Mouse (Mus musculus) limb, embryonic 10.5 days (tissue): Measurements from ENCODE around the gene Lexm. TPM values are rescaled to one million over a fixed set of nuclear protein-coding genes. Genes with fewer than 3 reads are reported as not detected.

Experiments used
- DNase-seq: peaks from one replicate; pipeline ENCODE4 v3.0.0-alpha.2; 2017; ENCODE audit warnings: low spot score
- H3K27ac ChIP-seq: fragments of 300-500 bp; sonication (generic); 2 replicates; pipeline ENCODE4 v1.5.1; 2016; ENCODE audit warnings: mild to moderate bottlenecking
- H3K27me3 ChIP-seq: fragments of 300-500 bp; sonication (generic); 2 replicates; pipeline ENCODE4 v1.6.1; 2016; ENCODE audit warnings: low read depth, mild to moderate bottlenecking; ENCODE audit not compliant: poor library complexity, severe bottlenecking
- H3K36me3 ChIP-seq: fragments of 300-500 bp; sonication (generic); 2 replicates; pipeline ENCODE4 v1.6.1; 2016; ENCODE audit warnings: mild to moderate bottlenecking, moderate library complexity
- H3K4me1 ChIP-seq: fragments of 300-500 bp; sonication (generic); 2 replicates; pipeline ENCODE4 v1.6.1; 2016
- H3K4me3 ChIP-seq: fragments of 300-500 bp; sonication (generic); 2 replicates; pipeline ENCODE4 v1.5.1; 2016; ENCODE audit warnings: mild to moderate bottlenecking, moderate library complexity
- H3K9me3 ChIP-seq: fragments of 300-500 bp; sonication (generic); replicated peaks from 2 replicates; pipeline ENCODE4 v1.6.1; 2016; ENCODE audit warnings: mild to moderate bottlenecking
- WGBS: fragments of 180-500 bp; shearing (Covaris S2); methylation state at CpG from one replicate; pipeline ENCODE4 v1.1.7; 2016; 5-methylcytosine and 5-hydroxymethylcytosine counted together
- polyA plus RNA-seq: library from polyadenylated mRNA; unstranded; fragments of >200 nt; fragmentation: Nextera tagmentation; extraction: Ambion mirVana; gene quantifications from 2 replicates; pipeline ENCODE4 v1.2.1, GENCODE M21; 2016

Lexm gene
- polyA plus RNA-seq, 1 experiment from 2014 or later: 0.15 TPM

- Histone ChIP-seq H3K4me3 (no peak overlapping the region), H3K27me3 (no peaks in the 10 kb centered on the region), H3K9me3 (no peaks in the 10 kb centered on the region), H3K36me3 (no peaks in the 10 kb centered on the region), H3K27ac (peak overlapping the region; percentile 30; the same call in 1 of the 2 replicates), H3K4me1 (peaks cover 15% of the 10 kb centered on the region)
- no peak for DNase-seq
- WGBS: 22% methylated on average over 8 of the region's 8 CpGs
Observed at GRCm38 (mm10) chr4:106643483-106644217, 26.6 kb upstream of the Lexm start.

- Histone ChIP-seq H3K36me3 (no peaks in the 10 kb centered on the region), H3K27me3 (peaks cover 18% of the 10 kb centered on the region; the same call in 1 of the 2 replicates), H3K9me3 (no peaks in the 10 kb centered on the region), H3K27ac (no peak overlapping the region), H3K4me3 (no peak overlapping the region), H3K4me1 (peaks cover 28% of the 10 kb centered on the region)
- no peak for DNase-seq
- 62% methylated on average over 9 of the region's 9 CpGs for WGBS
Observed at GRCm38 (mm10) chr4:106634086-106634479, 17.0 kb upstream of the Lexm start.

DNA sequence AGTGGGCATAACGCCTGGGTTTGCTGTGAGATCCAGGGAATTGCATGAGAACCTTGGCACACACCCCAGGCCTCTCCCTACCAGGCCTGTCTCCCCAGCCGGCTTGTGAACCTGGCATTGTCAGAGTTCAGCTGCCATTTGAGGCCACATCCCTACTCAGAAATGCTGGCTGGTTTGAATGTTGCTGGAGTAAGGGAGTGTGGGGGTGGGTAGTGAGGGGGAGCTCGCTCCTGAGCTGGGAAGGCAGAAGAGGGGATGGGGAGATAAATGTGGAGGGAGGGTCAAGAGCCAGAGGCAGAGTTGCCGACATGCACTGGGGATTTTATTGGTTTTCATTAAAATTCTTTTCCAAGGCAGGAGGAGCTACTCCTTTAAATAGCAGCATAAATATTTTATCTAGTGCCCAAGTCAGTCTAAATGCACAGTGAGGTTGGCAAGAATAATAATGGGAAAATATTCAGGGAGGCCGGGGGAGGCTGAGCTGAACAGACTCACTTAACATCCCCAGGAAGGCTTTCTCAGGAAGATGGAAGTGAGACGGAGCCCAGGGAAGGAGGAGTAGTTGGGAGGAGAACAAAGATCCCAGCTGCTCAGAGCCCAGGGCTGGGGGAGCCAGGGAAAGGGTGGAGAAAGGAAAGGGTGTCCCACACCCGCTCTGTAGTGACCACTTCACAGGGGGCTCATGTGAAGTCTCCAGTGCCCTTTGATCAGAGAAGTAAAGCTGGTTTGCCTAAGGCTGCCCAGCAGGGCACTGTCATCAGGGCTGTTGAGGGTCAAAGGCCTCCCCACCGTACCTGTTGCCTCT, 16.4 kb upstream of the Lexm start:
- WGBS: 40% methylated on average over 8 of the region's 8 CpGs
- no peak overlapping the region for H3K27ac ChIP-seq

DNA sequence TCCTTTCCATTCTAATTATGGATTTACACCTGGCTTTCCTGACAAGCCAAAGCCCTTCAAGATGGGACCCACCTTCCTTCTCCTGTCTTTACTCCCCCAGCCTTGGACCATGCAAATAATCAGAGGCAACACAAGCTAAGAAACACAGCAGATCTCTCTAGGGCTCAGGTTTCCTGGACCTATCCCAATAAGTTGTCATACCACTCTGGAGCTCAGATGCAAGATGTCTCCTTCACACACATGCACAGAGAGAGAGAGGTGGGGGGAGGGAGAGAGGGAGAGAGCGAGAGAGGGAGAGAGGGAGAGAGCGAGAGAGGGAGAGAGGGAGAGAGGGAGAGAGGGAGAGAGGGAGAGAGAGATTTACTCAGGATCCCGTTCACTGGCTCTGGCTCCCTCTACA, 15.3 kb upstream of the Lexm start:
- Histone ChIP-seq H3K4me3 (no peak overlapping the region), H3K36me3 (no peaks in the 10 kb centered on the region), H3K4me1 (peaks cover 36% of the 10 kb centered on the region), H3K27ac (no peak overlapping the region), H3K27me3 (peaks cover 30% of the 10 kb centered on the region; the same call in 1 of the 2 replicates), H3K9me3 (no peaks in the 10 kb centered on the region)
- 83% methylated on average over 1 of the region's 3 CpGs for WGBS
- no peak for DNase-seq

More for the DNA sequence above, 16.4 kb upstream of the Lexm start:
- no peak for DNase-seq
- Histone ChIP-seq H3K9me3 (no peaks in the 10 kb centered on the region), H3K4me1 (peaks cover 32% of the 10 kb centered on the region), H3K27me3 (peaks cover 24% of the 10 kb centered on the region; the same call in 1 of the 2 replicates), H3K4me3 (no peak overlapping the region), H3K36me3 (no peaks in the 10 kb centered on the region)

DNA sequence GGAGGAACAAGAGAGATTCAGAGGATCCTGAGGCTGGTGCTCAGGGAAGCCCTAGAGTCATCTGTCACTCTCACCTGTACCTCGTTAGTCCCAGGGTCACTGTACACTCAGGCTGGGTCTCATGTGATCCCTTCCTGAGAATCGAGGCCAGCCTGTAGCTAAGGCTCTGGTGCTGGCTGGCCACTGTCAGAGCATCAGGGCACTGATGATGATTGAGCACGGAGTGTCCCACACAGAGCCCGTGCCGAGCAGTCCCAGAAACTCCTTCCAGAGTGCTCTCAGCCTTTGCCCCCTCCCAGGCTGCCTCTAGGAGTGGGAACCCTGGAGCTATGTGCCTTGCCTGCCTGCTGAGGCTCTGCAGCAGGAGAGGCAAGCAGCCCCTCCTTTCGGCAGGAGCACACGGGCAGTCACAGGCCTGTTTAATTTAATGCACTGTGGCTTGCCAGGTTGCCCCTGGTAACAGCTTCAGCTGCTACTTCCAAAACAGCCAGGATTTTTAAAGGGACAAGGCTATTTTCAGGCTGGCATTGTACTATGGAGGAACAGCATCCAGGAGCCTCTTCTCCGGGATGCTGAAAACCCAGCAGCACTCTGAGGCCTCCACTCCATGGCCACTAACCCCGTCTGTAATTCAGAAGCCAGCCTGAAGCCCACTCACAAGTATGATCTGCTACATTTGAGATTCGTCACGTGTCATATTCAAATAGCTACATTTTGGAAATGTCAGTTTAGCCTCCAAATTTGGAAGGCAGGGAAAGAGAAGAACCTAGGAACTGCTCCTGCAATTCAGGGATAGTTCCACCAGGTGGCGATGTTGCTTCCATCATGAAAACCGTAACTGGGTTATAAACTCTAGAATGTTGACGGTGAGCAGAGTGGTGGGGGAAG, 13.5 kb upstream of the Lexm start:
- Histone ChIP-seq H3K36me3 (no peaks in the 10 kb centered on the region), H3K4me3 (no peak overlapping the region), H3K27ac (peak overlapping the region; percentile 53; the same call in 1 of the 2 replicates), H3K9me3 (no peaks in the 10 kb centered on the region), H3K27me3 (peaks cover 30% of the 10 kb centered on the region), H3K4me1 (peaks cover 53% of the 10 kb centered on the region)
- peak; percentile 74 for DNase-seq
- WGBS: 24% methylated on average over 14 of the region's 14 CpGs

DNA sequence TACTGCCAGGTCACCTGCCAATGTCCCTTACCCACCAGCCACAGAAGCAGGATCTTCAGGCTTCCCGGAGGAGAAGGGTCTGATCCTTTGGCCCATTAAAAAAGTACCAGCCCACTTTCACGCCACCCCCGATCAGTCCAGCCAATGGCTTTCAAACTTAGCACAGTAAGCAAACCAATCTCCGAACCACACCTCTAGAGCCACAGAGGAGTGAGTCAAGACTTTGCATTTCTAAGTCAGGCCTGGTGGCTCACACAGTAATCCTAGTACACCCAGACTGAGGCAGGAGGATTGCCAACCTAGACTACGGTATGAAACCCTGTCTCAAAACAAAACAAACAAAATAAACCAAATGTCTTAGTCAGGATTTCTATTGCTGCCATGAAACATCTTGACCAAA, 12.3 kb upstream of the Lexm start:
- no peak overlapping the region for H3K4me3 ChIP-seq
- peaks cover 42% of the 10 kb centered on the region for H3K27me3 ChIP-seq
- no peak for DNase-seq
- H3K27ac ChIP-seq: no peak overlapping the region
- H3K4me1 ChIP-seq: peaks cover 56% of the 10 kb centered on the region
- no peaks in the 10 kb centered on the region for H3K9me3 ChIP-seq
- H3K36me3 ChIP-seq: no peaks in the 10 kb centered on the region
- WGBS: 64% methylated on average over 5 of the region's 5 CpGs

- Histone ChIP-seq H3K27ac (no peak overlapping the region), H3K36me3 (no peaks in the 10 kb centered on the region), H3K9me3 (no peaks in the 10 kb centered on the region), H3K27me3 (peaks cover 48% of the 10 kb centered on the region), H3K4me3 (no peak overlapping the region), H3K4me1 (peaks cover 51% of the 10 kb centered on the region)
- no peak for DNase-seq
- WGBS: 42% methylated on average over 9 of the region's 9 CpGs
Observed at GRCm38 (mm10) chr4:106628650-106629360, 11.8 kb upstream of the Lexm start.

GRCm38 (mm10) chr4:106627809-106628208, 10.8 kb upstream of the Lexm start:
- no peak overlapping the region for H3K27ac ChIP-seq
- H3K4me3 ChIP-seq: no peak overlapping the region
- H3K9me3 ChIP-seq: no peaks in the 10 kb centered on the region
- no peak for DNase-seq
- H3K27me3 ChIP-seq: peaks cover 54% of the 10 kb centered on the region
- 86% methylated on average over 5 of the region's 5 CpGs for WGBS
- no peaks in the 10 kb centered on the region for H3K36me3 ChIP-seq
- H3K4me1 ChIP-seq: peaks cover 44% of the 10 kb centered on the region

DNA sequence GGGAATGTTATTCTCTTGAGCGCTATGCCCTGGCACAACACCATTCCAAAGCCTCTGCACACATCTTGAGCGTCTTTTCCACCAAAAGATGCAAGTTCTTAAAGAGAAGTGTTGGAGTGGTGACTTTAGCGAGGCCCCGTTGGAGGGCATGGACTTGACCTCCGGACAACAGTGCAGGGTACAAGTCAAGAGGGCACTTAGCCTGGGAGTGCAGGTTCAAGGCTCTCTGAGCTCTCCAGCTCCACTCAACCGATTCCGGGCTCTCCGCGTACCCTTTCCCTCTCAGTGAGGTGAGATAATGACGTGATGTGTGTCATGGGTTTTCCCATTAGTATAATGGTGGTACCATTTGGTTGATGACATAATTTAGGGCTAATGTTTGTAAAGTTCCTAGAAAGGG, 7.2 kb upstream of the Lexm start:
- Histone ChIP-seq H3K36me3 (no peaks in the 10 kb centered on the region), H3K27ac (no peak overlapping the region), H3K4me3 (no peak overlapping the region), H3K9me3 (no peaks in the 10 kb centered on the region), H3K4me1 (peaks cover 42% of the 10 kb centered on the region), H3K27me3 (peaks cover 79% of the 10 kb centered on the region)
- DNase-seq: no peak
- 93% methylated on average over 10 of the region's 10 CpGs for WGBS

- Histone ChIP-seq H3K4me3 (no peak overlapping the region; the same call in 1 of the 2 replicates), H3K9me3 (no peaks in the 10 kb centered on the region), H3K4me1 (peaks cover 35% of the 10 kb centered on the region), H3K36me3 (no peaks in the 10 kb centered on the region), H3K27me3 (peaks cover 73% of the 10 kb centered on the region), H3K27ac (no peak overlapping the region)
- 33% methylated on average over 28 of the region's 28 CpGs for WGBS
- no peak for DNase-seq
Observed at GRCm38 (mm10) chr4:106622712-106623111, 5.7 kb upstream of the Lexm start.

- Histone ChIP-seq H3K4me1 (peaks cover 35% of the 10 kb centered on the region), H3K27ac (no peak within 1 kb of the TSS), H3K9me3 (no peaks in the 10 kb centered on the region), H3K36me3 (no peaks in the 10 kb centered on the region), H3K27me3 (peaks cover 79% of the 10 kb centered on the region), H3K4me3 (no peak within 1 kb of the TSS; the same call in 1 of the 2 replicates)
- 26% methylated on average over 16 of the region's 16 CpGs for WGBS
- no peak for DNase-seq
Observed at GRCm38 (mm10) chr4:106622030-106622493, 5.0 kb upstream of the Lexm start, which contains the start of gene Ttc22. Gene Ttc22, plus strand, starts transcription at chr4:106622432.

GRCm38 (mm10) chr4:106621428-106621827, 4.4 kb upstream of the Lexm start:
- no peak for DNase-seq

More at GRCm38 (mm10) chr4:106621428-106621827, 4.4 kb upstream of the Lexm start:
- Histone ChIP-seq H3K27ac (no peak overlapping the region), H3K4me1 (peaks cover 33% of the 10 kb centered on the region), H3K27me3 (peaks cover 82% of the 10 kb centered on the region), H3K9me3 (no peaks in the 10 kb centered on the region), H3K36me3 (no peaks in the 10 kb centered on the region), H3K4me3 (no peak overlapping the region)
- 77% methylated on average over 3 of the region's 3 CpGs for WGBS
